Mouse (Mus musculus): ENCODE data around the gene Bcl2l11. TPM values are rescaled to one million over a fixed set of nuclear protein-coding genes. Genes with fewer than 3 reads are reported as not detected.

The Bcl2l11 gene
- polyA plus RNA-seq, 1 experiment from 2014 or later = 25.0 TPM

DNA sequence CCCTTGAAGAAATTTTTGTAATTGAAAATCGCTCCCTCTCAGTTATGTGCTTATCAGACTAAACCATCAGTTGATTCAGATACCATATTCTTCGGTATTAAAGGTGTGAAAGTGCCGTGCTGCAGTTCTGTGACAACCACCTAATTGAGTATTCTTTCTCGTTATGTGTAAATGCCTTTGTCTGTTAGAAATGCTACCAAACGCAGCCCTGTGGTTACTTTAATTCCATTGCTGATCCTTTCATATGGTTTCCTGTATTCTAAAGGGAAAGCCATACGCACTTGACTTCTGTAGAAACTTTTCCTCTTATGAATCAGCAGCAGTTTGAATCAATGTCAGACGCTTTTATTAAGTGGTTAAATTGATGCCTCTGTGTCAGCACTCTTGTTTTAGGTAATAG, 8.2 kb upstream of the Bcl2l11 start:
- 84% methylated on average over 7 of the region's 7 CpGs for WGBS
- Histone ChIP-seq H3K4me1 (peaks cover 10% of the 10 kb centered on the region), H3K9me3 (replicated peaks) (no peaks in the 10 kb centered on the region), H3K4me3 (no peak overlapping the region), H3K27ac (replicated peaks) (no peak overlapping the region), H3K36me3 (no peaks in the 10 kb centered on the region), H3K27me3 (ENCODE audit: low read depth, poor library complexity, severe bottlenecking) (peaks cover 26% of the 10 kb centered on the region)
- no peak for DNase-seq (ENCODE audit: low spot score)

DNA sequence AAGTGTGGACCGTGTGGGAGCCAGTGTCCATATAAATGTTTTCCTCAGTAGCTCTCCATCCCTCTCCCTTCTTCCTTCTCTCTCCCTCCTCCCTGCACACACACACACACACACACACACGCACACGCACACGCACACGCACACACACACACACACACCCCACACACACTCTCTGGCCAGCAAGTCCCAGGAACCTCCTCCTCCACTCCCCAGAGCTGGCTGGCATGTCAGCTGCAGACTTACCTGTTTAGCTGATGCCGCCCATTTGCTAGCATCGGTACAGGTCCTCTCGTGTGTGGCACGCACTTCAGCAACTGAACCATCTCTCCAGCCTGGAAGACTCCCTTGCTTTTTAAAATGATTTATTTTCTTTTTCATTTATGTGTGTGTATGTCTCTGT, 6.9 kb upstream of the Bcl2l11 start:
- Histone ChIP-seq H3K9me3 (replicated peaks) (no peaks in the 10 kb centered on the region), H3K4me1 (peaks cover 24% of the 10 kb centered on the region), H3K4me3 (no peak overlapping the region), H3K36me3 (no peaks in the 10 kb centered on the region), H3K27ac (replicated peaks) (no peak overlapping the region), H3K27me3 (ENCODE audit: low read depth, poor library complexity, severe bottlenecking) (peaks cover 40% of the 10 kb centered on the region)
- WGBS = 89% methylated on average over 9 of the region's 9 CpGs
- DNase-seq (ENCODE audit: low spot score) = no peak

DNA sequence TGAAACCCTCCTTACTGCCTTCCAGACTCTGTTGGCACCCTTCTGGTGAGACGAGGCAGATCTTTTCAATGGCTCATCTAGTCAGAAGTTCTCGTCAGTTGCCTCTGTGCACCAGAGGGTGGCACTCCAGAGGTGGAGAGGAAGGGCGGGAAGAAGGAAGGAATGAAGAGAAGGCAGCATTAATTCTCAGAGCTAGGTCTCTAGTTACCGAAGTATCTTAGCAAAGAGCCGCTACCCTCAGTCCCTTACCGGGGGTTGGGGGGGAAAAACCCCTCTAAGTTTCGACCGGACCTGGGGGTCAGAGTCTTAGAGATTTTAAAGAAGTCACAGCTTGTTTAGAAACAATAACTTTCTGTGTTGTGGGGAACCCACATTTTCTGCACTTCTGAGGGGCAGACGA, 3.3 kb upstream of the Bcl2l11 start:
- H3K4me1 ChIP-seq = peaks cover 47% of the 10 kb centered on the region
- peak overlapping the region; percentile 67 for H3K4me3 ChIP-seq
- peak overlapping the region; percentile 25; the same call in 1 of the 2 replicates for H3K27ac ChIP-seq (replicated peaks)
- peak; percentile 69 for DNase-seq (ENCODE audit: low spot score)
- H3K27me3 ChIP-seq (ENCODE audit: low read depth, poor library complexity, severe bottlenecking) = peaks cover 52% of the 10 kb centered on the region
- H3K36me3 ChIP-seq = no peaks in the 10 kb centered on the region
- 2% methylated on average over 9 of the region's 9 CpGs for WGBS
- H3K9me3 ChIP-seq (replicated peaks) = no peaks in the 10 kb centered on the region

DNA sequence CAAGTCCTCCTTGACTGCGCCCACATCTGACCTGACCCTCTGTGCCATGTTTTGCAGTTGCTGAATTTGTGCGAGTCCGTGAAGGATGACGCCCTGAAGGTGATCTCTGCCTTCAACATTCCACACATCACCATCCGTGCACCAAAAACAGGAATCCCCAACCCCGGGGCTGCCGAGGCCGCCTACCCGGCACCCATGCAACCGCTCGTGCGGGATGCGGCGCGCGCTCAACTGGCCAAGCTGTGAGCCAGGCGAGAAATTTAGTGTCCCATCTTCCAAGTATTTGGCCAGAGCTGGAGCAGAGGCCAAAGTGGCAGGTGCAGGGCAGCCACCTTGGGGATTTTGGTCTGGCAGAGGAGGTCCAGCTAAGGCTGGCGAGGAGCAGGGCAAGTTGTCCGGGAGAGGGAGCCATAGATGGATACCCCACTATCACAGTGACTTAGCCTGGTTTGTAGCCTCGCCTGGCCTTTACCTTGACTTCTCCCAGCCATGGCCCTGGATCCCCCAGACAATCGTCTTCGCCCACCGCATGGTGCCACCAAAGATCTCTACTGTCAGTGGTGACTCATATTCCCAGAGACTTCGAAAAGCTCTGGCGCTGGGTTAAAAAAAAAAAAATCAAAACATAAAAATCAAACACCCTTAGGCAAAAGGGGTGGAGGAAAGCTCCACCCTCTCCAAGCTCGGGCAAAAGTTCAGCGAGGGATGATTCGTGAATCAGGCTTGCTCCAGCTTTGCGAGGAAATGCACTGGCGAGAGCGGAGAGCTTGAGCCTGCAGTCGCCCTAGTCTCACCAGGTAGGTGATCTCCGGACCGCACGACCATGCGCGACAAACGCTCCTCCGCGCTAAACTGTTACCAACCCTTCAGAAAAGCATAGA, 2.7 kb upstream of the Bcl2l11 start:
- H3K27me3 ChIP-seq (ENCODE audit: low read depth, poor library complexity, severe bottlenecking) = peaks cover 52% of the 10 kb centered on the region
- DNase-seq (ENCODE audit: low spot score) = peak; percentile 41
- peak overlapping the region; percentile 25; the same call in 1 of the 2 replicates for H3K27ac ChIP-seq (replicated peaks)
- H3K4me1 ChIP-seq = peaks cover 49% of the 10 kb centered on the region
- no peaks in the 10 kb centered on the region for H3K9me3 ChIP-seq (replicated peaks)
- peak overlapping the region; percentile 67 for H3K4me3 ChIP-seq
- 2% methylated on average over 40 of the region's 40 CpGs for WGBS
- no peaks in the 10 kb centered on the region for H3K36me3 ChIP-seq

DNA sequence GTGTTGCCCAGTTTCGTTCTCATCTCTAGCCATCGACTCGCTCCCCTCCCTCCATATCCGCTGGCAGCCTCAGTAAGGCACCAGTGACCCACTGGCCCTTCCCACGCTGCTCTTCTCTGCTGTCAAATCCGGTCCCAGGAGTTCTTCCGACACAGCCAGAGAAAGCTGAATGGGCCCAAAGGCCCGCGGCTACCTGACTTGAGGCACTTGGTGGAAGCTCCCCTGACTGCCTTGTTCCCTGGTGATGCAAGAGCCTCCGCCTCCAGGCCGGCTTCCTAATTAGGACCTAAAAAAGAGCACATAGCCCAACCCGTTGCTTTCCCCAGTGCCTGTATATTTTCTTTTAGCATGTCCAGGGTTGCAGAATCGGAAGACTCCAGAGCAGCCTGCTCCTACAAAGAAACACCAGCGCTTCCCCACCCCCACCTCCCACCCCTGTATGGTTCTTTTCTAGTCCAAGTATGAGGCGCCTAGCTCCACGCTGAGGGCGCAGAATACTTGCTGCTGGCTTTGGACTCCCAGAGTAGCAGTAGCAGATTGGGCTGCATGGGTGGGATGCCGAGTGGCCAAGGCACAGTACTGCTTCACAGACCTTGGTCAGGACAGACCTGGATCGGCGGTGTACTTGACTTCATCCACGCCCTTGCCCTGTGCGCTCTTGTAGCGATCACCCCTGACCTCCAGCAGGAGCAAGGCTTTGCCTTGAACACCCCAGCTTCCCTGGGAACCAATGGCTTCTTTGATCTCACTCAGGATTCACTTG, 1.7 kb upstream of the Bcl2l11 start:
- WGBS = 2% methylated on average over 23 of the region's 23 CpGs
- Histone ChIP-seq H3K27me3 (ENCODE audit: low read depth, poor library complexity, severe bottlenecking) (peaks cover 52% of the 10 kb centered on the region), H3K27ac (replicated peaks) (peak overlapping the region; percentile 94), H3K4me1 (peaks cover 59% of the 10 kb centered on the region), H3K4me3 (peak overlapping the region; percentile 67), H3K36me3 (peaks cover 6% of the 10 kb centered on the region; the same call in 1 of the 2 replicates), H3K9me3 (replicated peaks) (no peaks in the 10 kb centered on the region)
- DNase-seq (ENCODE audit: low spot score) = peak; percentile 58

DNA sequence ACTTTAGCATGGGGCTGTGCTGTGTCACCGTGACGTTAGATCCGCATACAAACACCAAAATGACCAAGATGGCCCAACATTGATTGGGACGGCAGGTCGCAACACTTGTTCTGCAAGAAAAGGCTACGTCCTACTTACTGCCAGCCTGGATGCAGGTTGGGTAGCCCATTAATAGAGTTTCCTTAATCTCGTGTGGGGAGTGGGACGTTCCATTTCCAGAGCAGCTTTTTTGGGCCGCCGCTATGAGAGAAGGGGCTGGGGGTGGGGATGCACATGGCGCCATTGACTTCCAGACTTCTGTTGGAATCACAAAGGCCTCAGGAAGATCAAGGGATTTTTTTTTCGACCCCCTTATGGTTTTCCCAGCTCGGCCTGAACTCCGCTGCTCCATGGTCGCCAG, 1.1 kb upstream of the Bcl2l11 start:
- H3K27me3 ChIP-seq (ENCODE audit: low read depth, poor library complexity, severe bottlenecking) = peaks cover 52% of the 10 kb centered on the region
- peak overlapping the region; percentile 67 for H3K4me3 ChIP-seq
- H3K27ac ChIP-seq (replicated peaks) = peak overlapping the region; percentile 94
- H3K9me3 ChIP-seq (replicated peaks) = no peaks in the 10 kb centered on the region
- peaks cover 12% of the 10 kb centered on the region for H3K36me3 ChIP-seq
- H3K4me1 ChIP-seq = peaks cover 65% of the 10 kb centered on the region
- 3% methylated on average over 15 of the region's 15 CpGs for WGBS
- no peak for DNase-seq (ENCODE audit: low spot score)

DNA sequence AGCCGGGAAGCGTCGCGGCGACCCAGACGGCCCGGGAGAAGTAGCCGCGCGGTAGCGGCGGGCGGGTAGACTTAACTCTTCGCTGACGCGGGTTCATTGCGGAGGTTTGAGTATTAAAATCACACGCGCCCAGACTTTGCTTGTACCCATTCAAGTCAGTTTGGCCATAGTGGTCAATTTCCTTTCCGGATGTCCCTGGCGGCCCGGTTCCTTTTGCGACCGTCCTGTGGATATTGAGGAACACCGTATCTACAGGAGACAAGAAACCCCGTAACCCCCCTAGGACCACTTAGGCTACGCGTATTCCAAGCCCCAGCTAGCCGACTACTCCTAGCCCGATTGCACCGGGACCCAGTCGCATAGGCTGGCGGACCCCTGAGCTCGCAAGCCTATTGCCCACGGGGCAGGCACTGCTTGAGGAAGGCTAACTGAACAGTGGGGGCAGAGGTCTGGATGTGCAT, 783 bp downstream of the Bcl2l11 start:
- WGBS = under 1% methylated on average over 35 of the region's 35 CpGs
- H3K4me1 ChIP-seq = peaks cover 75% of the 10 kb centered on the region
- no peak for DNase-seq (ENCODE audit: low spot score)

DNA sequence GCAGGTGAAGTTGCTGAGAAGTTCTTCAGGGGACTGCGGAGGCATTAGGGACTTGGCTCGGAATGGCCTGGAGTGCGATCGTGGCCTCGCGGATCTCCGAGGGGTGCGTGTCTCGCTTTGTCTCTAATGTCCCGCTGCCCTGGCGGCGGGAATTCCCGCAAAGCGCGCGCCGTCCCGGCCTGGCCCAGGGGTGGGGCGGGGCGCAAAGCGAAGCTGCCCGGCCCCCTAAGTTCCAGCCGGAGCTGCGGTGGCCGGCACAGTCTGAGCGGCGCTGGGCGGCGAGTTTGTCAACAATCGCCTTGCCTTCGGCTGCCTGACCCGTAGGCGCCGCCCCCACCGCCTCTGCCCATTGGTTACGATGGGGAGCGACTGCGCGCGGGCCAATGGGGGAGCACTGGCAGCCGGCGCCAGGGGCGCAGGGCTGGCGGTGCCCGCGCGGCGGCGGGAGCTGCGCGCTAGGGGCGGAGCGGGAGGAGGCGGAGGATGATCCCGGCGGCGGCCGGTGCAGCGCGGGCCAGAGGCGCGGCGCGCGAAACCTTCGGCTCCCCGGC, 1.4 kb downstream of the Bcl2l11 start:
- under 1% methylated on average over 67 of the region's 67 CpGs for WGBS
- Histone ChIP-seq H3K4me1 (peaks cover 74% of the 10 kb centered on the region), H3K9me3 (replicated peaks) (no peaks in the 10 kb centered on the region), H3K4me3 (peak overlapping the region; percentile 67), H3K36me3 (peaks cover 36% of the 10 kb centered on the region), H3K27ac (replicated peaks) (peak overlapping the region; percentile 94), H3K27me3 (ENCODE audit: low read depth, poor library complexity, severe bottlenecking) (peaks cover 30% of the 10 kb centered on the region)
- peak; percentile 97 for DNase-seq (ENCODE audit: low spot score)

More for the DNA sequence above, 783 bp downstream of the Bcl2l11 start:
- Histone ChIP-seq H3K27me3 (ENCODE audit: low read depth, poor library complexity, severe bottlenecking) (peaks cover 36% of the 10 kb centered on the region), H3K27ac (replicated peaks) (peak overlapping the region; percentile 94), H3K9me3 (replicated peaks) (no peaks in the 10 kb centered on the region), H3K36me3 (peaks cover 31% of the 10 kb centered on the region), H3K4me3 (peak overlapping the region; percentile 67)

DNA sequence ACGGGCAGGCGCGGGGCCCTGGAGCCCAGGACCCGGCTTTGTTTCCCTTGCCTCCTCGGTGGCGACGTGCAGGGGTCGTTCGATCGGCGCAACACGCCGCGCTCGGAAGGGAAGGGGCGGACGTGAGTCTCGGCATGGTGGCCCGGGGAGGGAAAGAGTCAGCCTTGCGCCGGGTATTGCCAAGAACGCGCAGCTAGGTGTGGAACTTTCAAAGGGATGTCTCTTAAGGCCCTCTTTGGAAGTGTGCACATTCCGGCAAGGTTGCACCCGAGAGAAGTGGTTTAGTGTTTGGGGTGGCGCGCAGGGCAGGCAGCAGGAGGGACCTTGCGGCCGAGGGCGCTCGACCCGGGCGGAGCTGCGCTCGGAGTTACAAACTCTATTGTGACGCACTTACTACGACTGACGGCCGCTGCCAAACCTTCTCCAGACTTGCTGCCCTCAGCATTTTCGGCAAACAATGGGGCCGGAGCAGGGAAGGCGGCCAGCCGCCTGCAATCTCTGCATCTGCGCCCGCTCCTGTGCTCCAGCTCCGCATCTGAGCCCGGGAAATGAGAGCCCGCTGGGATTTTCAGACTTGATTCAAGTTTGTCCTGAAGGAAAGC, 2.0 kb downstream of the Bcl2l11 start:
- Histone ChIP-seq H3K27me3 (ENCODE audit: low read depth, poor library complexity, severe bottlenecking) (peaks cover 24% of the 10 kb centered on the region), H3K4me1 (peaks cover 70% of the 10 kb centered on the region), H3K36me3 (peaks cover 42% of the 10 kb centered on the region), H3K4me3 (peak overlapping the region; percentile 67), H3K9me3 (replicated peaks) (no peaks in the 10 kb centered on the region), H3K27ac (replicated peaks) (peak overlapping the region; percentile 94)
- peak; percentile 88 for DNase-seq (ENCODE audit: low spot score)
- WGBS = under 1% methylated on average over 48 of the region's 48 CpGs

DNA sequence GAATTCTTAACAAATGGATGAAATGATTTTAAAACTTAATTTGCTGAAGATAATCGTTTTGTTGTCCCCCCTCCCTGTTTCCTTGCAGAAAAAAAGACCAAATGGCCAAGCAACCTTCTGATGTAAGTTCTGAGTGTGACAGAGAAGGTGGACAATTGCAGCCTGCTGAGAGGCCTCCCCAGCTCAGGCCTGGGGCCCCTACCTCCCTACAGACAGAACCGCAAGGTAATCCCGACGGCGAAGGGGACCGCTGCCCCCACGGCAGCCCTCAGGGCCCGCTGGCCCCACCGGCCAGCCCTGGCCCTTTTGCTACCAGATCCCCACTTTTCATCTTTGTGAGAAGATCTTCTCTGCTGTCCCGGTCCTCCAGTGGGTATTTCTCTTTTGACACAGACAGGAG, 2.7 kb downstream of the Bcl2l11 start:
- peak overlapping the region; percentile 94 for H3K27ac ChIP-seq (replicated peaks)
- H3K36me3 ChIP-seq = peaks cover 49% of the 10 kb centered on the region
- no peak for DNase-seq (ENCODE audit: low spot score)
- H3K27me3 ChIP-seq (ENCODE audit: low read depth, poor library complexity, severe bottlenecking) = peaks cover 17% of the 10 kb centered on the region
- WGBS = 21% methylated on average over 10 of the region's 10 CpGs
- peak overlapping the region; percentile 67 for H3K4me3 ChIP-seq
- peaks cover 64% of the 10 kb centered on the region for H3K4me1 ChIP-seq
- no peaks in the 10 kb centered on the region for H3K9me3 ChIP-seq (replicated peaks)

DNA sequence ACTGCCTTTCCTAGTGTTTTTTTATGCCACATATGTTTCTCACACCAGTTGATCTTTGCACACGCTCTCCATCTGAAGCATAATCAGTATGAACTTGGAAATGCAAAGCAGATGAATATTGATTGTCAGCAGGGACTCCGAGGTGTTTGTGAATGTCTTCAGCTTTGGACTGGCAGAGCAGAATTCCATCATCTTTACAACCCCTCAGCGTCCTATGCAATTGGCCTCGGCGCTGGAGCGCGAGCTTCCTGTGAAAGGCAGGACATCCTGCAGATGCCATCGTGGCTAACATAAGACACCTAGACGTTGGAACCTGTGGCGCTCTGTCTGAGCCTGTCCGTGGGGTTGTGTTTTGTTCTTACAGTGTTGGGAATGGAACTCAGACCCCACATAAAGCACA, 5.7 kb downstream of the Bcl2l11 start:
- no peak for DNase-seq (ENCODE audit: low spot score)
- H3K9me3 ChIP-seq (replicated peaks) = no peaks in the 10 kb centered on the region
- H3K4me3 ChIP-seq = no peak overlapping the region
- WGBS = 90% methylated on average over 11 of the region's 11 CpGs
- H3K36me3 ChIP-seq = peaks cover 79% of the 10 kb centered on the region
- peaks cover 52% of the 10 kb centered on the region for H3K4me1 ChIP-seq
- no peak overlapping the region for H3K27ac ChIP-seq (replicated peaks)
- H3K27me3 ChIP-seq (ENCODE audit: low read depth, poor library complexity, severe bottlenecking) = no peaks in the 10 kb centered on the region

DNA sequence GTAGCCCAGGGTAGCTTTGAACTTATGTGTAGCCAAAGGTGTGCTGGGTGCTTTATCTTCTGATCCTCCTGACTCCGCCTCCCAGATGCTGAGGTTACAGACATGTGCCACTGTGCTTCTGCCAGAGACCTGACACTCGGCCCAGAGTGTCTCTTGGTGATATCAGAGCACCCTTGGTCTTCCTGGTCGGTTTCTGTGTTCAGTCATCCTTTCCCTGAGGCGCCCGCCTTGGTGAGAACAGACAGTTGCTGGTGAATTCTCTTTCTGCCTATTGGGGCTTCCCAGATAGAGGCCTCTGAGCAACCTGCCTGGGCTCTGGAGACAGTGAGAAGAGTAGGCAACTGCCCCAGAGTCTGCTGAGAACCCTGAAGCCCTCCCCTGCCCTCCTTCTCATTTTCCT, 6.8 kb downstream of the Bcl2l11 start:
- Histone ChIP-seq H3K36me3 (peaks cover 90% of the 10 kb centered on the region), H3K4me1 (peaks cover 50% of the 10 kb centered on the region), H3K9me3 (replicated peaks) (no peaks in the 10 kb centered on the region), H3K27ac (replicated peaks) (no peak overlapping the region), H3K4me3 (no peak overlapping the region), H3K27me3 (ENCODE audit: low read depth, poor library complexity, severe bottlenecking) (no peaks in the 10 kb centered on the region)
- DNase-seq (ENCODE audit: low spot score) = no peak
- WGBS = 91% methylated on average over 5 of the region's 5 CpGs

Measured in midbrain, embryonic 10.5 days (tissue).